Mouse (Mus musculus): ENCODE results near the gene Ly6g6d.

Gene Ly6g6d

DNA sequence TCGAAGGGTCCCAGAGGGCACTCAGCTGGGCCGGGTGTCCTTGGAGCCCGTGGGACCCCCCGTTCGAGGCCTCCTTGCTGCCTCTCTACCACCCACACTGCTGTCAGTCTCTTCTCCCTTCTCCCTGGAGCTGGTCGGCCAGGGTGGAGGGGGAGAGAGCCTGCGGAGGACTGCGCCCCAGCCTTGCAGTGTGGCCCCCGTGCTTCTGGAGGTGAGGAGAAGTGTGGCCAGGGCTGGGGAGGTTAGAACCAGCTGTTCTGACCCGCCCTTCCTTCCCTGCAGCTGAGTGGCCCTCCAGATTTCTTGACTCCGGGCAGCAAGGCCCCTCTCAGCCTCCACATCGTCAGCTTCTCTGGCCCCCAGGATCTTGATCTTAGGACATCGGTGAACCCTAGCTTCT, 53.6 kb downstream of the Ly6g6d start:
- no peak for DNase-seq (ENCODE audit: low read depth)

DNA sequence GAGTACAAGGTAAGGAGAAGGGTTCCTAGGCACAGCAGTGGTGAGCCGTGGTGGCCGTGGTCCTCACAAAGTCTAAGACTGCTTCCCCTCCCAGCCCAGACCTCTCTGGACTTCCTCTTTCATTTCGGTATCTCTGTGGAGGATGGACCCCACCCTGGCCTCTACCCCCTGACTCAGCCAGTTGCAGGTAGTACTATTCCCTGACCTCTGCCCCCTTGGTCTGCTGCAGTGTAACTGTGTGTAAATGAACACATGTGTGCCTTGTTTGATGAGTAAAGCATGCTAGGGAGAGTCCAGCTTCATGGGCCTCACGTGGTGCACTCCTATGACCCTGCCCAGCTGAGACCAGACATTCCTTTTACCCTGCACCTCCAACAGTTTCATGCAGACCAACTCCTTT, 54.1 kb downstream of the Ly6g6d start:
- peak; percentile 45 for DNase-seq (ENCODE audit: low read depth)

DNA sequence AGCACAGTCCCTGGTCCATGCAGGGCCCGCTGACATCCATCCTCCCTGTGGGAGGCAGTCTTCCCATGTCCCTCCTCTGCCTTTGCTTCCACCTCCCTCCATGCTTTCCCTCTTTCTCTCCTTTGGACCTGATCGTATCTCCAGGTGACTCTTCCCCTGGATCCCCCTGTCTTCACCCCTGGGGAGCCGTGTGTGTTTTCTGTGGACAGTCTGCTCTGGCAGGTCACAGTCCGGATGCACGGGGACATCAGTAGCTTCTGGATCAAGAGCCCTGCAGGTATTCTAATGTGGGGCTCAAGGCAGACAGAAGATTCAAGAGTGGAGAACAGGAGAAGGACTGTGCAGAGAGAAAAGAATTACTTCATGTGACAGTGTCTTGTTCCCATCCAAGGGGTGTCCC, 54.6 kb downstream of the Ly6g6d start:
- no peak for DNase-seq (ENCODE audit: low read depth)

DNA sequence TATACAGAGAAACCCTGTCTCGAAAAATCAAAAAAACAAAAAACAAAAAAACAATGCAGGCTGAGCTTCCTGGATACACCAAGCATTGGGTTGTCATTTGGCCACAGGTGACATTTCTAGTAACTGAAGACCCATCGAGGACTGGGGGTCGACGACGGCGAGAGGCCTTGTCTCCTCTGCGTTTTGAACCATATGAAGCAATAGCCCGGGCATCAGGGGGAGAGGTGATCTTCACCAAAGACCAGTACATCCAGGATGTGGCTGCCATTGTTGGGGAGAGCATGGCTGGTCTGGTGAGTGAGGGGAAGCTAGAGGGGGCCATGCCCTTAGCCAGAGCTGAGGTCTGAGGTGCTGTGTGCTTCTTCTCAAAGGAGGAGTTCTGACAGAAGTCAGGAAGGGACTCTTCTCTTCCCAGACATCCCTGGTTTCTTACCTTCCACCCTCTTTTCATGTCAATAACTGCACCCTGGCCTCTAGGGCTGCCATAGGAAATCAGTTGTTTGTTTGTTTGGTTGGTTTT, 55.3 kb downstream of the Ly6g6d start:
- DNase-seq (ENCODE audit: low read depth): no peak

DNA sequence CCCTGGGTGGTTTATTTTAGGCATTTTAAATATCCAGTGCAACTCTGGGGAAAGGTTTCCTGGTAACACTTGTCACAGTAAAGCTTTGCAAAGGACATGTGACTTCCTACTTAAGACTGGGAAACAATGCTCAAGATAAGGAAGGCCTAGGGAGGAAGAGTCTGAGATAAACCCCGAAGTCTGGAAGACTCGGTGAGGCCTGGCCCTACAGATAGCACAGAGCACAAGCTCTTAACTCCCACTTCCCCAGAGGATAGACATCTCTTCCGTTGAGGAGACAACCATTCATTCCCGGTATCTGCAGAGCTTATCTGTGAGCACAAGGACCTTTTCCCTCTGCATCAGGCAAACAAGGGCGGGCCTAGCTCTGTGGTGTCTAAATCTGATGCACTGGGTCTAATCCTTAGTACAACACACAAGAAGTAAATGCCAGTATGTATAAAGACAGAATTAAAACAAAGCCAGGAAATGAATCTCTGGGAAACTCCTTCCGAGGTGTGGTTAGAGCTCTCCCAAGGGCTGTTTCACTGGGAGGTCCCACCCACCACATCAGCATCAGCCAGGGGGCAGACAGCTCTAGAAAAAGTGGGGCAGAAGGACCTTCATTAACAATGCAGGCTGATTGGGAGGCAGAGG, 55.9 kb downstream of the Ly6g6d start:
- DNase-seq (ENCODE audit: low read depth): peak; percentile 84
